Mouse (Mus musculus): ENCODE results near the gene Fut8. TPM values are rescaled to one million over a fixed set of nuclear protein-coding genes. Genes with fewer than 3 reads are reported as not detected.

The Fut8 gene
- polyA plus RNA-seq, 1 experiment = 11.8 TPM

GRCm38 (mm10) chr12:77297114-77297513, 59.2 kb downstream of the Fut8 start:
- H3K79me2 ChIP-seq (ENCODE audit: control insufficient read depth, insufficient read depth) = no peaks in the 10 kb centered on the region
- no peak overlapping the region for H3ac ChIP-seq (ENCODE audit: control insufficient read depth, insufficient read length)
- no peak overlapping the region for H3K4me2 ChIP-seq (ENCODE audit: low read depth)
- H3K4me3 ChIP-seq = no peak overlapping the region
- no peaks in the 10 kb centered on the region for H3K36me3 ChIP-seq (ENCODE audit: control insufficient read depth, insufficient read depth)
- TF ChIP-seq TCF3 (IDR thresholded peaks at IDR 0.05; ENCODE audit: insufficient read length, low read depth) = no peak
- no peak for TF ChIP-seq MYOG (IDR thresholded peaks at IDR 0.05; ENCODE audit: control insufficient read depth in 1 of 3, insufficient read depth in 1 of 3, insufficient read length in 2 of 3, low read depth in 2 of 3)
- TF ChIP-seq CEBPB (IDR thresholded peaks at IDR 0.05; ENCODE audit: insufficient read depth, poor library complexity, severe bottlenecking) = no peak
- TF ChIP-seq USF1 (IDR thresholded peaks at IDR 0.05; ENCODE audit: low read depth) = no peak
- TF ChIP-seq MAX (IDR thresholded peaks at IDR 0.05; ENCODE audit: low read depth) = no peak
- no peak for TF ChIP-seq POLR2A (IDR thresholded peaks at IDR 0.05; ENCODE audit: insufficient read length, low read depth)
- no peak for TF ChIP-seq MYOD1 (IDR thresholded peaks at IDR 0.05; ENCODE audit: control insufficient read depth in 1 of 3, insufficient read length in 2 of 3, low read depth in 2 of 3)
- no peaks in the 10 kb centered on the region for H3K27me3 ChIP-seq (ENCODE audit: control insufficient read depth, insufficient read depth, insufficient read length)

GRCm38 (mm10) chr12:77297858-77298257, 59.9 kb downstream of the Fut8 start:
- Histone ChIP-seq H3K4me2 (ENCODE audit: low read depth) (no peak overlapping the region), H3K36me3 (ENCODE audit: control insufficient read depth, insufficient read depth) (no peaks in the 10 kb centered on the region), H3ac (ENCODE audit: control insufficient read depth, insufficient read length) (no peak overlapping the region), H3K4me3 (no peak overlapping the region), H3K27me3 (ENCODE audit: control insufficient read depth, insufficient read depth, insufficient read length) (no peaks in the 10 kb centered on the region), H3K79me2 (ENCODE audit: control insufficient read depth, insufficient read depth) (peaks cover 4% of the 10 kb centered on the region)
- TF ChIP-seq SRF (IDR thresholded peaks at IDR 0.05; ENCODE audit: control insufficient read depth, insufficient read length, low read depth) (no peak), MYOG (IDR thresholded peaks at IDR 0.05; ENCODE audit: control insufficient read depth in 1 of 3, insufficient read depth in 1 of 3, insufficient read length in 2 of 3, low read depth in 2 of 3) (no peak), USF1 (IDR thresholded peaks at IDR 0.05; ENCODE audit: low read depth) (no peak)

- Histone ChIP-seq H3K4me2 (ENCODE audit: low read depth) (no peak overlapping the region), H3ac (ENCODE audit: control insufficient read depth, insufficient read length) (no peak overlapping the region), H3K27me3 (ENCODE audit: control insufficient read depth, insufficient read depth, insufficient read length) (no peaks in the 10 kb centered on the region), H3K4me3 (no peak overlapping the region), H3K36me3 (ENCODE audit: control insufficient read depth, insufficient read depth) (no peaks in the 10 kb centered on the region), H3K79me2 (ENCODE audit: control insufficient read depth, insufficient read depth) (peaks cover 18% of the 10 kb centered on the region)
- TF ChIP-seq USF1 (IDR thresholded peaks at IDR 0.05; ENCODE audit: low read depth) (no peak), TCF3 (IDR thresholded peaks at IDR 0.05; ENCODE audit: insufficient read length, low read depth) (no peak), E2F4 (IDR thresholded peaks at IDR 0.05; ENCODE audit: insufficient read depth) (no peak), MYOD1 (IDR thresholded peaks at IDR 0.05; ENCODE audit: control insufficient read depth in 1 of 3, insufficient read length in 2 of 3, low read depth in 2 of 3) (no peak), CEBPB (IDR thresholded peaks at IDR 0.05; ENCODE audit: insufficient read depth, poor library complexity, severe bottlenecking) (no peak), POLR2A (IDR thresholded peaks at IDR 0.05; ENCODE audit: insufficient read length, low read depth) (no peak), MYOG (IDR thresholded peaks at IDR 0.05; ENCODE audit: control insufficient read depth in 1 of 3, insufficient read depth in 1 of 3, insufficient read length in 2 of 3, low read depth in 2 of 3) (no peak)
These were observed 64.1 kb downstream of the Fut8 start for GRCm38 (mm10) chr12:77302011-77302410.

- Histone ChIP-seq H3ac (ENCODE audit: control insufficient read depth, insufficient read length) (no peak overlapping the region), H3K4me3 (no peak overlapping the region), H3K4me2 (ENCODE audit: low read depth) (no peak overlapping the region), H3K27me3 (ENCODE audit: control insufficient read depth, insufficient read depth, insufficient read length) (no peaks in the 10 kb centered on the region), H3K36me3 (ENCODE audit: control insufficient read depth, insufficient read depth) (no peaks in the 10 kb centered on the region), H3K79me2 (ENCODE audit: control insufficient read depth, insufficient read depth) (peaks cover 18% of the 10 kb centered on the region)
- TF ChIP-seq E2F4 (IDR thresholded peaks at IDR 0.05; ENCODE audit: insufficient read depth) (no peak), TCF12 (IDR thresholded peaks at IDR 0.05; ENCODE audit: insufficient read depth, poor library complexity, severe bottlenecking) (no peak), POLR2A (IDR thresholded peaks at IDR 0.05; ENCODE audit: insufficient read length, low read depth) (no peak), MYOG (IDR thresholded peaks at IDR 0.05; ENCODE audit: control insufficient read depth in 1 of 3, insufficient read depth in 1 of 3, insufficient read length in 2 of 3, low read depth in 2 of 3) (no peak), CEBPB (IDR thresholded peaks at IDR 0.05; ENCODE audit: insufficient read depth, poor library complexity, severe bottlenecking) (no peak), REST (IDR thresholded peaks at IDR 0.05; ENCODE audit: insufficient read depth, insufficient read length) (no peak), POLR2AphosphoS2 (IDR thresholded peaks at IDR 0.05; ENCODE audit: insufficient read length, low read depth) (no peak)
These were observed 65.4 kb downstream of the Fut8 start for GRCm38 (mm10) chr12:77303367-77303766.

- Histone ChIP-seq H3K36me3 (ENCODE audit: control insufficient read depth, insufficient read depth) (no peaks in the 10 kb centered on the region), H3K4me2 (ENCODE audit: low read depth) (no peak overlapping the region), H3K27me3 (ENCODE audit: control insufficient read depth, insufficient read depth, insufficient read length) (no peaks in the 10 kb centered on the region), H3K79me2 (ENCODE audit: control insufficient read depth, insufficient read depth) (peaks cover 18% of the 10 kb centered on the region), H3ac (ENCODE audit: control insufficient read depth, insufficient read length) (no peak overlapping the region), H3K4me3 (no peak overlapping the region)
- no peak for TF ChIP-seq MYOG (IDR thresholded peaks at IDR 0.05; ENCODE audit: control insufficient read depth in 1 of 3, insufficient read depth in 1 of 3, insufficient read length in 2 of 3, low read depth in 2 of 3)
- no peak for TF ChIP-seq POLR2A (IDR thresholded peaks at IDR 0.05; ENCODE audit: insufficient read length, low read depth)
- TF ChIP-seq TCF12 (IDR thresholded peaks at IDR 0.05; ENCODE audit: insufficient read depth, poor library complexity, severe bottlenecking) = no peak
- no peak for TF ChIP-seq SRF (IDR thresholded peaks at IDR 0.05; ENCODE audit: control insufficient read depth, insufficient read length, low read depth)
These were observed 67.6 kb downstream of the Fut8 start for GRCm38 (mm10) chr12:77305502-77305901.

All from myocyte (in vitro differentiated cells).